Mouse (Mus musculus): ENCODE measurements around the gene B4galt1. TPM values are rescaled to one million over a fixed set of nuclear protein-coding genes. Genes with fewer than 3 reads are reported as not detected.

B4galt1 gene
- polyA plus RNA-seq, 1 experiment = 40.7 TPM

- Histone ChIP-seq H3K4me1 (ENCODE audit: control insufficient read depth, insufficient read depth, low read length) (no peaks in the 10 kb centered on the region), H3K36me3 (ENCODE audit: control insufficient read depth, insufficient read depth, low read length, poor library complexity, severe bottlenecking) (no peaks in the 10 kb centered on the region), H3K27ac (ENCODE audit: insufficient read depth, low read length) (no peak overlapping the region), H3K9ac (ENCODE audit: low read depth, poor library complexity, severe bottlenecking) (no peak overlapping the region), H3K4me3 (ENCODE audit: low read depth, low read length) (no peak overlapping the region), H3K9me3 (replicated peaks; ENCODE audit: control insufficient read depth, insufficient read depth, low read length, poor library complexity, severe bottlenecking) (no peaks in the 10 kb centered on the region), H3K27me3 (ENCODE audit: control insufficient read depth, insufficient read depth, low read length, poor library complexity, severe bottlenecking) (no peaks in the 10 kb centered on the region)
- TF ChIP-seq CTCF (IDR thresholded peaks at IDR 0.05; ENCODE audit: low read depth, low read length) (no peak), POLR2A (IDR thresholded peaks at IDR 0.05; ENCODE audit: insufficient read depth, low read length) (no peak), EP300 (IDR thresholded peaks at IDR 0.05; ENCODE audit: insufficient read depth, low read depth, low read length) (no peak)
These were observed 14.9 kb upstream of the B4galt1 start for GRCm38 (mm10) chr4:40868554-40869232.

- Histone ChIP-seq H3K4me3 (ENCODE audit: low read depth, low read length) (no peak overlapping the region), H3K27ac (ENCODE audit: insufficient read depth, low read length) (no peak overlapping the region), H3K9me3 (replicated peaks; ENCODE audit: control insufficient read depth, insufficient read depth, low read length, poor library complexity, severe bottlenecking) (no peaks in the 10 kb centered on the region), H3K9ac (ENCODE audit: low read depth, poor library complexity, severe bottlenecking) (no peak overlapping the region), H3K36me3 (ENCODE audit: control insufficient read depth, insufficient read depth, low read length, poor library complexity, severe bottlenecking) (no peaks in the 10 kb centered on the region), H3K4me1 (ENCODE audit: control insufficient read depth, insufficient read depth, low read length) (peaks cover 4% of the 10 kb centered on the region), H3K27me3 (ENCODE audit: control insufficient read depth, insufficient read depth, low read length, poor library complexity, severe bottlenecking) (no peaks in the 10 kb centered on the region)
- no peak for TF ChIP-seq EP300 (IDR thresholded peaks at IDR 0.05; ENCODE audit: insufficient read depth, low read depth, low read length)
- no peak for TF ChIP-seq CTCF (IDR thresholded peaks at IDR 0.05; ENCODE audit: low read depth, low read length)
- TF ChIP-seq POLR2A (IDR thresholded peaks at IDR 0.05; ENCODE audit: insufficient read depth, low read length) = no peak
These were observed 10.6 kb upstream of the B4galt1 start for GRCm38 (mm10) chr4:40864361-40864760.

- Histone ChIP-seq H3K9ac (ENCODE audit: low read depth, poor library complexity, severe bottlenecking) (no peak overlapping the region), H3K36me3 (ENCODE audit: control insufficient read depth, insufficient read depth, low read length, poor library complexity, severe bottlenecking) (no peaks in the 10 kb centered on the region), H3K4me3 (ENCODE audit: low read depth, low read length) (no peak overlapping the region), H3K9me3 (replicated peaks; ENCODE audit: control insufficient read depth, insufficient read depth, low read length, poor library complexity, severe bottlenecking) (no peaks in the 10 kb centered on the region), H3K27me3 (ENCODE audit: control insufficient read depth, insufficient read depth, low read length, poor library complexity, severe bottlenecking) (no peaks in the 10 kb centered on the region), H3K4me1 (ENCODE audit: control insufficient read depth, insufficient read depth, low read length) (peaks cover 4% of the 10 kb centered on the region), H3K27ac (ENCODE audit: insufficient read depth, low read length) (no peak overlapping the region)
- TF ChIP-seq CTCF (IDR thresholded peaks at IDR 0.05; ENCODE audit: low read depth, low read length) = no peak
- TF ChIP-seq EP300 (IDR thresholded peaks at IDR 0.05; ENCODE audit: insufficient read depth, low read depth, low read length) = no peak
- no peak for TF ChIP-seq POLR2A (IDR thresholded peaks at IDR 0.05; ENCODE audit: insufficient read depth, low read length)
These were observed 9.5 kb upstream of the B4galt1 start for GRCm38 (mm10) chr4:40863340-40863739.

- Histone ChIP-seq H3K4me1 (ENCODE audit: control insufficient read depth, insufficient read depth, low read length) (peaks cover 6% of the 10 kb centered on the region), H3K36me3 (ENCODE audit: control insufficient read depth, insufficient read depth, low read length, poor library complexity, severe bottlenecking) (no peaks in the 10 kb centered on the region), H3K9ac (ENCODE audit: low read depth, poor library complexity, severe bottlenecking) (no peak overlapping the region), H3K27me3 (ENCODE audit: control insufficient read depth, insufficient read depth, low read length, poor library complexity, severe bottlenecking) (no peaks in the 10 kb centered on the region), H3K27ac (ENCODE audit: insufficient read depth, low read length) (no peak overlapping the region), H3K9me3 (replicated peaks; ENCODE audit: control insufficient read depth, insufficient read depth, low read length, poor library complexity, severe bottlenecking) (no peaks in the 10 kb centered on the region), H3K4me3 (ENCODE audit: low read depth, low read length) (no peak overlapping the region)
- TF ChIP-seq POLR2A (IDR thresholded peaks at IDR 0.05; ENCODE audit: insufficient read depth, low read length) = no peak
- TF ChIP-seq CTCF (IDR thresholded peaks at IDR 0.05; ENCODE audit: low read depth, low read length) = no peak
- TF ChIP-seq EP300 (IDR thresholded peaks at IDR 0.05; ENCODE audit: insufficient read depth, low read depth, low read length) = no peak
These were observed 7.3 kb upstream of the B4galt1 start for GRCm38 (mm10) chr4:40861131-40861530.

GRCm38 (mm10) chr4:40857824-40858346 is 4.1 kb upstream of the B4galt1 start:
- H3K27ac ChIP-seq (ENCODE audit: insufficient read depth, low read length) = no peak overlapping the region
- TF ChIP-seq CTCF (IDR thresholded peaks at IDR 0.05; ENCODE audit: low read depth, low read length) (no peak), POLR2A (IDR thresholded peaks at IDR 0.05; ENCODE audit: insufficient read depth, low read length) (no peak), EP300 (IDR thresholded peaks at IDR 0.05; ENCODE audit: insufficient read depth, low read depth, low read length) (no peak)
- peaks cover 6% of the 10 kb centered on the region for H3K4me1 ChIP-seq (ENCODE audit: control insufficient read depth, insufficient read depth, low read length)
- H3K9me3 ChIP-seq (replicated peaks; ENCODE audit: control insufficient read depth, insufficient read depth, low read length, poor library complexity, severe bottlenecking) = no peaks in the 10 kb centered on the region
- no peaks in the 10 kb centered on the region for H3K27me3 ChIP-seq (ENCODE audit: control insufficient read depth, insufficient read depth, low read length, poor library complexity, severe bottlenecking)
- no peaks in the 10 kb centered on the region for H3K36me3 ChIP-seq (ENCODE audit: control insufficient read depth, insufficient read depth, low read length, poor library complexity, severe bottlenecking)
- no peak overlapping the region for H3K9ac ChIP-seq (ENCODE audit: low read depth, poor library complexity, severe bottlenecking)
- no peak overlapping the region for H3K4me3 ChIP-seq (ENCODE audit: low read depth, low read length)

GRCm38 (mm10) chr4:40856571-40856970 is 2.8 kb upstream of the B4galt1 start:
- Histone ChIP-seq H3K4me1 (ENCODE audit: control insufficient read depth, insufficient read depth, low read length) (peaks cover 5% of the 10 kb centered on the region), H3K27ac (ENCODE audit: insufficient read depth, low read length) (no peak overlapping the region), H3K27me3 (ENCODE audit: control insufficient read depth, insufficient read depth, low read length, poor library complexity, severe bottlenecking) (no peaks in the 10 kb centered on the region), H3K36me3 (ENCODE audit: control insufficient read depth, insufficient read depth, low read length, poor library complexity, severe bottlenecking) (no peaks in the 10 kb centered on the region), H3K9ac (ENCODE audit: low read depth, poor library complexity, severe bottlenecking) (no peak overlapping the region), H3K9me3 (replicated peaks; ENCODE audit: control insufficient read depth, insufficient read depth, low read length, poor library complexity, severe bottlenecking) (no peaks in the 10 kb centered on the region), H3K4me3 (ENCODE audit: low read depth, low read length) (no peak overlapping the region)
- no peak for TF ChIP-seq POLR2A (IDR thresholded peaks at IDR 0.05; ENCODE audit: insufficient read depth, low read length)
- no peak for TF ChIP-seq EP300 (IDR thresholded peaks at IDR 0.05; ENCODE audit: insufficient read depth, low read depth, low read length)
- no peak for TF ChIP-seq CTCF (IDR thresholded peaks at IDR 0.05; ENCODE audit: low read depth, low read length)

Measured in ES-Bruce4 (cell line).